Mouse (Mus musculus) olfactory bulb, adult 2 months (tissue): ENCODE results near the gene Krtap11-1. TPM values are rescaled to one million over a fixed set of nuclear protein-coding genes. Genes with fewer than 3 reads are reported as not detected.

ENCODE experiments used
- H3K27ac ChIP-seq: fragments of 200-500 bp; 2 replicates; pipeline ENCODE4 v1.5.1; 2012; ENCODE audit warnings: low read depth, low read length; ENCODE audit not compliant: insufficient read depth
- H3K4me1 ChIP-seq: fragments of 200-500 bp; 2 replicates; pipeline ENCODE4 v1.6.1; 2012; ENCODE audit warnings: low read length; ENCODE audit not compliant: control insufficient read depth, insufficient read depth
- H3K4me3 ChIP-seq: fragments of 200-500 bp; 2 replicates; pipeline ENCODE4 v1.5.1; 2012; ENCODE audit warnings: mild to moderate bottlenecking, low read depth, low read length, moderate library complexity; ENCODE audit not compliant: insufficient read depth
- CTCF ChIP-seq: fragments of 200-500 bp; IDR thresholded peaks from 2 replicates; pipeline ENCODE4 v1.5.1; 2012; ENCODE audit warnings: low read depth, mild to moderate bottlenecking, low read length, moderate library complexity; ENCODE audit not compliant: insufficient read depth
- POLR2A ChIP-seq: fragments of 200-500 bp; IDR thresholded peaks from 2 replicates; pipeline ENCODE4 v1.6.1; 2012; ENCODE audit warnings: mild to moderate bottlenecking, low read depth, low read length, moderate library complexity; ENCODE audit not compliant: insufficient read depth
- WGBS: fragments of 180-500 bp; shearing (Covaris S2); methylation state at CpG from one replicate; pipeline ENCODE4 v1.1.7; 2018; 5-methylcytosine and 5-hydroxymethylcytosine counted together
- polyA plus RNA-seq: library from polyadenylated mRNA; stranded (reverse); fragments of >200 nt; gene quantifications from 2 replicates; pipeline ENCODE4 v1.2.4, GENCODE M21; 2012; ENCODE audit warnings: low replicate concordance; ENCODE audit not compliant: missing spikeins, insufficient read depth, insufficient read length

The Krtap11-1 gene
- polyA plus RNA-seq, 1 experiment, result not detected

- Histone ChIP-seq H3K27ac (no peak overlapping the region), H3K4me3 (no peak overlapping the region), H3K4me1 (0 out of 2 replicates have a peak, but pooled peaks cover 5% of the 10 kb centered on the region)
- WGBS, result 96% methylated on average over 2 of the region's 2 CpGs
- TF ChIP-seq POLR2A, result no peak
- no peak for TF ChIP-seq CTCF
These were observed 10.7 kb upstream of the Krtap11-1 start for GRCm38 (mm10) chr16:89581658-89582057.

- no peak for TF ChIP-seq POLR2A
- TF ChIP-seq CTCF, result no peak
- 86% methylated on average over 9 of the region's 9 CpGs for WGBS
- Histone ChIP-seq H3K4me3 (no peak overlapping the region), H3K27ac (no peak overlapping the region), H3K4me1 (no peaks in the 10 kb centered on the region)
These were observed 467 bp downstream of the Krtap11-1 start for GRCm38 (mm10) chr16:89570516-89570915.

GRCm38 (mm10) chr16:89569136-89569535 lies 1.8 kb downstream of the Krtap11-1 start:
- Histone ChIP-seq H3K4me3 (no peak overlapping the region), H3K4me1 (no peaks in the 10 kb centered on the region), H3K27ac (no peak overlapping the region)
- no peak for TF ChIP-seq POLR2A
- TF ChIP-seq CTCF, result no peak
- WGBS, result 80% methylated on average over 6 of the region's 6 CpGs

- 94% methylated on average over 7 of the region's 7 CpGs for WGBS
- H3K27ac ChIP-seq, result no peak overlapping the region
These were observed 2.8 kb downstream of the Krtap11-1 start for GRCm38 (mm10) chr16:89568141-89568540.

GRCm38 (mm10) chr16:89550298-89550697 lies 20.7 kb downstream of the Krtap11-1 start:
- H3K4me1 ChIP-seq, result no peaks in the 10 kb centered on the region
- H3K27ac ChIP-seq, result no peak overlapping the region
- H3K4me3 ChIP-seq, result no peak overlapping the region
- no peak for TF ChIP-seq CTCF
- TF ChIP-seq POLR2A, result no peak

More at GRCm38 (mm10) chr16:89568141-89568540, 2.8 kb downstream of the Krtap11-1 start:
- Histone ChIP-seq H3K4me1 (no peaks in the 10 kb centered on the region), H3K4me3 (no peak overlapping the region)
- TF ChIP-seq POLR2A (no peak), CTCF (no peak)

- no peak overlapping the region for H3K4me3 ChIP-seq
- no peak for TF ChIP-seq CTCF
- no peak for TF ChIP-seq POLR2A
- no peaks in the 10 kb centered on the region for H3K4me1 ChIP-seq
- WGBS, result 65% methylated on average over 5 of the region's 5 CpGs
- H3K27ac ChIP-seq, result no peak overlapping the region
These were observed 32.9 kb downstream of the Krtap11-1 start for GRCm38 (mm10) chr16:89538031-89538484.

- 71% methylated on average over 6 of the region's 6 CpGs for WGBS
- Histone ChIP-seq H3K4me3 (no peak overlapping the region), H3K27ac (no peak overlapping the region), H3K4me1 (no peaks in the 10 kb centered on the region)
- TF ChIP-seq POLR2A, result no peak
- no peak for TF ChIP-seq CTCF
These were observed 33.6 kb downstream of the Krtap11-1 start for GRCm38 (mm10) chr16:89537349-89537748.

GRCm38 (mm10) chr16:89530547-89530946 lies 40.4 kb downstream of the Krtap11-1 start:
- Histone ChIP-seq H3K4me3 (no peak overlapping the region), H3K4me1 (peaks cover 3% of the 10 kb centered on the region), H3K27ac (no peak overlapping the region)
- no peak for TF ChIP-seq POLR2A
- no peak for TF ChIP-seq CTCF
- 31% methylated on average over 7 of the region's 7 CpGs for WGBS

GRCm38 (mm10) chr16:89529846-89530245 lies 41.1 kb downstream of the Krtap11-1 start:
- Histone ChIP-seq H3K4me3 (no peak overlapping the region), H3K27ac (no peak overlapping the region), H3K4me1 (peaks cover 3% of the 10 kb centered on the region)
- TF ChIP-seq CTCF (no peak), POLR2A (no peak)
- WGBS, result 76% methylated on average over 7 of the region's 7 CpGs

GRCm38 (mm10) chr16:89528380-89528779 lies 42.6 kb downstream of the Krtap11-1 start:
- no peak for TF ChIP-seq POLR2A
- no peak for TF ChIP-seq CTCF
- H3K4me1 ChIP-seq, result peaks cover 3% of the 10 kb centered on the region
- 54% methylated on average over 3 of the region's 3 CpGs for WGBS
- no peak overlapping the region for H3K4me3 ChIP-seq
- H3K27ac ChIP-seq, result no peak overlapping the region
